Mouse (Mus musculus) adrenal gland, postnatal 4 days (tissue): ENCODE results near the gene Akt3. TPM values are rescaled to one million over a fixed set of nuclear protein-coding genes. Genes with fewer than 3 reads are reported as not detected.

Experiments
- DNase-seq, 2 experiments: peaks; one replicate each; pipeline ENCODE4 v3.0.0; 2021 to 2022; ENCODE audit warnings: low spot score in 2 of 2, mixed read lengths in 2 of 2
- long read RNA-seq, 2 experiments: library from polyadenylated mRNA; stranded (forward); transcript quantifications; one replicate each; pipeline ENCODE4 v2.0.0; 2021
- total RNA-seq, 2 experiments: library from RNA; stranded (reverse); gene quantifications; 2 replicates each; pipeline ENCODE4 v1.2.3; 2021

The Akt3 gene
- total RNA-seq, result 10 to 100 TPM; 40.8 to 41.3 TPM
- long read RNA-seq, experiment 1, full-length matches to known transcripts, result 1 of 4 reads
- long read RNA-seq, experiment 1, partial matches to known transcripts, result 0 of 4 reads
- long read RNA-seq, experiment 1, other reads (novel, unspliced or antisense), result 3 of 4 reads
- long read RNA-seq, experiment 2, partial matches to known transcripts, result 1 of 7 reads
- long read RNA-seq, experiment 2, other reads (novel, unspliced or antisense), result 6 of 7 reads

DNA sequence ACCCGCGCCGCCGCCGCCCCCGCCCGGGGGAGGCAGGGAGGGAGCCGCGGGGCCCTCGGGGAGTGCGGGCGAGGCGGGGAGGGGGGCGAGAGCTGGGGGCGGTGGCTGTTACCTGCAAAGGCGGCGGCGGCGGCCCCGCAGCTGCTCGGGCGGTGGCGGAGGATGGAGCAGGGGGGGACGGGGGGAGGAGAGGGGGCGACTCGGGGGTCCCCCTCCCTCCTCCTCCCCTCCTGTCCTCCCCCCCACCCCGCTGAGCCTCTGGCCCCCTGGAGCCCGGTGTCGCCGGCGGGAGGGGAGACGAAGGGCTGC, at the start of gene Akt3:
Akt3 (minus strand) TSS at position 170 of the 309 bp plus-strand sequence.
- DNase-seq, result peak; percentile 6

DNA sequence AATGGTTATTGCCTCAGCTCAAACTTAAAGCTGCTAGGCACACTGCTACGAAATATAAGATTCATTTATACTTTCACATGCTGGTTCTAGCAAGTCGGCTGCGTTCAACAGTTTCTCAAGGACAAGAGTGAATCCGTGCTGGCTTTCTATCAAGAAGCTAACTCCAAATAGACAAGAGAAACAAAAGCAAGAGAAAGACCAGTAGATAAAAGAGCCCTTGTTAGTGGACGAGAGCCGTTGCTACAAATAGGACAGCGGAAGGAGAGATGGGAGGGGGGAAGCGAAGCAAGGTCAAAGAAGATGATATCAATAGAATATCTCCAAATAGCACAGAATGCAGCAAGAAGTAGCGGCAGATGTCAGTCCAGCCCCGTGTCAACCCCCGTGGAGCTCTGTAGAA, 49.5 kb upstream of the Akt3 start:
- DNase-seq, result no peak

DNA sequence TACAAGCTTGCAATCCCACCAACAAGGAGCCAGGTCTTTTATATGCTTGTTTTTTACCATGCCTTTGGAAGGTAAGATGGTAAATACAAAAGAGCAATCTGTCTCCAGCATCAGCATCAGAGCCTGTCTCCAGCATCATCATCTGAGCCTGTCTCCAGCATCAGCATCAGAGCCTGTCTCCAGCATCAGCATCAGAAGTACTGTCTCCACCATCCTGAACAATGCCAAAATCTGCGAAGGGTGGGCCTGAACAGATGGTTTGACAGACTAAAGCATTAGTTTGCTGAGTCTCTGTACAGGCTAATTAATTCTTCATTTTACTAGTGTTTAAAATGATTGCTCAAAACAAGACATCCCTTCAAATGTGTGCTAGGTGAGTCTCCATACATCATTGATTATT, 40.2 kb upstream of the Akt3 start:
- no peak for DNase-seq

DNA sequence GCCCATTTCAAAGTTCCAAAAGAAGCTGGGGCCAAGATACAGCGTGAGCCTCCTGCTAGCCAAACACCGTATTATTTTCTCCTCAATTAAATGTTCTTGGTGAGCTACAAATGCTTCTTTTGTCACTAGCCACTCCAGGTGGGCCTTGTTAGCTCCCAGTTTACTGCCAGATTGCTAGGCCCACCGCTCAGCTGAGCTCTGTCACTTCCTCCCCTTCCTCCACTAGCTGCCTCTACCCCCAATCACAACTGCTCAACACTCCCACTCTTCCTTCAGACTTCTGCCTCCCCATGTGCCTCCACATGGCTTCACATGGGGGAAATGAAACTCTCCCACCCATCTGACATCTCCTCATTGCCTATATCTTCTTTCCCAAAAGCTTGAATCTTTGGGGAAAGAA, 28.8 kb upstream of the Akt3 start:
- DNase-seq, result no peak

DNA sequence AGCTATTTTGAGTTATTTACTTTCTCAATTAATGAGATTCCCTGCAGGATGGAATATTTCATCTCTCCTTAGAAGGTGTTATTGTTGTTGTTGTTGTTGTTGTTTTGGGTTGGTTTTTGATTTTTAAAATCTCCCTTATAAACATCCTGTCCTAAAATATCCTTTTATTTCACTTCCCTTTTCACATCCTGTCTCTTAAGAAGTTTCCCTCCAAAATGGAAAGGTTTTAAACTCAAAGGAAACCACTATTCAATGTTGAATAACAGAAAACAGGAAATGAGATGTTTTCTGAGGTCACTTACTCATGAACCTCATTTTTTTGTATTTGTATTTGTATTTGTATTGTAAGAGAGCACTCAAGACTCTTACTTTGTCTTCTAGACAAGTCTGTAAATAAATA, 23.9 kb upstream of the Akt3 start:
- no peak for DNase-seq

DNA sequence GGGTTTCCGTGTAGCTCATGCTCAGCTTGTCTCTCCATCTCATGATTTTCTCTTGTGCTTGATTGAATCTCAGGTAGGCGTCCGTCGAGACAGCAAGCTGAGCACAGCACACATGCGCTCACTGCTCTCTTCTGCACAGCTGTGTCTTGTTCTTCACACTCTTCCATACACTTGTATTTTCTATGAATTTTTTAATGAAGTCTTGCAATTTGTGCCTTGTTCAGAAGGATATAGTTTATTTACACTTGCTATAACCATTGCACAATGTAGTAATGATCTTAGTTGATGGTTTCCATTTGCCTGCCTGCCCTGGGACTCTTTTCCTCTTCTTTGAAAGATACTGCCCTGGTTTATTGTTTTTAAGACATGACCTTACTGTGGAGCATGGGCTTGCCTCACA, 19.4 kb upstream of the Akt3 start:
- DNase-seq, result no peak

DNA sequence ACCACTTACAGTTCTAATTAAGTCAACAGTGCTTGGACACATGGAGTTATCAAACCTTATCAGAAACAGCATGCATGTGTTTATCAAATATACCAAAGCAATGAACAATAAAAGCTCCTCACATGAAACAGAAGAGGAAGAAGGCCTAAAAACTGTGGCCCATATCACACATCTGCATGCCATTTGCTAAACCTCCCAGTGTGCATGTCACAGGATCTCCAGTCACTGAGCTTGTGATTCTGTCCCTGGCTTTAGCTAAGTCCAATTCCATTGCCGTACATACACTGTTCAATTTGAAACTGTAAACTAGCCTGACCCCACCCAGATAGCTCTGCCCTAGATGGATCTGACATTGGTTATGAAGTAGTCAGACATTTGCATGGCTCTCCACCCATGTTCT, 9.6 kb upstream of the Akt3 start:
- DNase-seq, result no peak

DNA sequence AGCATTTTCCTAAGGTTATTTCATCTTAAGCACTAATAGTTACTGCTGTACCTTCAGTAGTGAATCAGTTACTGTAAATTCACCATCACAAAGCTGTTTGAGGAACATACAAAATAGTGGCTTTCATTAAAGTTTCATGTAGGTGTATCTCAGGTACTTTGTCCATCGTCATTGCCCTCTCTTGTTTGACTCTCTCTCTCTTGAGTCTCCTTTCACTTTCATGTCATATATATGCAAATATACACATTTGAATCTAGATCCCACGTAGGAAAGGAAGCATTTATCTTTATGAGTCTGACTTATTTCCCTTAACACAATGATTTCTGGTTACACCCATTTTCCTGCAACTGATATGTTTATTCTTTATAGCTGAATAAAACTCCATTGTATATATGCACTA, 4.9 kb upstream of the Akt3 start:
- no peak for DNase-seq

DNA sequence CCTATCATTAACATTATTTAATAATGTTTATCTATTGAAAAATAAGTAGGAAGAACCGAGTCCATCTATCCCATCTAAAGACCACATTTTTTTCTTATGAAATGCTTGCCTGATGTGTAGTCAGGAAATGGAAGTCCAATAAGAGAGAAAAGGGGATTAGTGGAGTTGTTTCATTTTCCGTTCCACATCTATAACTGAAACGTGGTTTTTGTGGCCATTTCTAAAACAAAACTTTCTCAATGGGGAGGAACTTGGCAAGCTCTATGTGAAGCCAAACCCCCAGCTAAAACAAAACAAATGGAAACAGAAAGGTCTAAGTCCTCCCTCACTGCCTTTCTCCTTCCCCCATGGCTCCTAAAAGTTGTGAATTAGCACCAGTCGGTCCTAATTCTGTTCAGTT, 2.8 kb upstream of the Akt3 start:
- DNase-seq, result no peak

DNA sequence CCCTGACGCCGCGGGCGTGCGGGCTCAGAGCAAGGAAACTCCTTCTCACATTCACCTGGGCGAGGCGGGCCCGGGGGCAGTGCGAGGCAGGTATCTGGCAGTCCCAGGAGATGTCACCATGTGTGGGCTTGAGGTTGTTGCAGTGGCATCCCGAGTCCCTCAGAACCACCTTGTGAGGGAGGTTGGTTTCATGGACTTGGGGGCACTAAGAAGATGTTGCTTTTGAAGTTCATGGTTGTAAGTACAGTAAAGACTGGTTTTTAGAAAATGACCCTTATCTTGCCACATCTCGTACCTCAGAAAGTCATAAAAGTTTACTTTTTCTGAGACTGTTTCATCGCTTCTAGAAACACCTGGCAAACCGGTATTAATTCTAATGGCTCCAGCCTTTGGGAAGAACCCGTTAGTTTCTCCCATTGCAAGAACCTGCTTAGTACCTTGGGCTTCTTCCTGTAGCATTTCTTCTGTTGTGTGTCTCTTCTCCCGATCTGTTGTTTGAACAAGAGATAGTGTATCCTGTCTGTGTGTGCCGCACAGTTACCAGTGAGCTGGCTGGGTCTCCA, 1.1 kb upstream of the Akt3 start:
- DNase-seq, result no peak

DNA sequence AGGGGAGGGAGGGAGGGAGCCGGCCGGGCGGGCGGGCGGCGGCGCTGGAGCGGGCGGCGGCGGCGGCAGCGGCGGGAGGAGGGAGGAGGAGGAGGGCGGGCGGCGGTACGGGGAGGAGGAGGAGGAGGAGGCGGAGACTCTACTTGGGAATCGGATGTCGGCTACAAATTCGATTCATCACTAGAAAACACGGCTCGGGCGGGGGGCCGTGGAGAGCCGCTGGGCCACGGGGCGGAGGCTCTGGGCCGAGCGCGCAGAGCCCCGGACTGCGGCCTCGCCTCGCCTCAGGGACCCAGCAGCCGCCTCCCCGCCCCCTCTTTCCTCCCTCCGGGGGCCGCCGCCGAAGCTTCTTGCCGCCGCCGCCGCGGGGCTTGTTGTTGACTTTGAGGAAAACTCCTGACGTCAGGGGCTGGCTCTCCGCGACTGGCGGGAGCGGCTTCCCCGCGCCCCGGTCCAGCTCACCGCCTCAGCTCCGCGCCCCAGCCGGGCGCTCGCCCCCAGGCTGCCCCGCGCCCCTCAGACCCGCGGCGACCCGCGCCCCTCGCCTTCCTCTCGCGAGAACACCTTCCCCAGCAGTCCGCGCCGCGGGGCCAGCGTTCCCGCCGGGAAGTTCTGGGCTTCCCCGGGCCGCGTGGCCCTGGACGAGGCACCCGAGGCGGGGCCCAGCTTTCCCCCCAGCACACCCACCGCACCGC, 487 bp upstream of the Akt3 start:
- peak; percentile 56 to 61 for DNase-seq

DNA sequence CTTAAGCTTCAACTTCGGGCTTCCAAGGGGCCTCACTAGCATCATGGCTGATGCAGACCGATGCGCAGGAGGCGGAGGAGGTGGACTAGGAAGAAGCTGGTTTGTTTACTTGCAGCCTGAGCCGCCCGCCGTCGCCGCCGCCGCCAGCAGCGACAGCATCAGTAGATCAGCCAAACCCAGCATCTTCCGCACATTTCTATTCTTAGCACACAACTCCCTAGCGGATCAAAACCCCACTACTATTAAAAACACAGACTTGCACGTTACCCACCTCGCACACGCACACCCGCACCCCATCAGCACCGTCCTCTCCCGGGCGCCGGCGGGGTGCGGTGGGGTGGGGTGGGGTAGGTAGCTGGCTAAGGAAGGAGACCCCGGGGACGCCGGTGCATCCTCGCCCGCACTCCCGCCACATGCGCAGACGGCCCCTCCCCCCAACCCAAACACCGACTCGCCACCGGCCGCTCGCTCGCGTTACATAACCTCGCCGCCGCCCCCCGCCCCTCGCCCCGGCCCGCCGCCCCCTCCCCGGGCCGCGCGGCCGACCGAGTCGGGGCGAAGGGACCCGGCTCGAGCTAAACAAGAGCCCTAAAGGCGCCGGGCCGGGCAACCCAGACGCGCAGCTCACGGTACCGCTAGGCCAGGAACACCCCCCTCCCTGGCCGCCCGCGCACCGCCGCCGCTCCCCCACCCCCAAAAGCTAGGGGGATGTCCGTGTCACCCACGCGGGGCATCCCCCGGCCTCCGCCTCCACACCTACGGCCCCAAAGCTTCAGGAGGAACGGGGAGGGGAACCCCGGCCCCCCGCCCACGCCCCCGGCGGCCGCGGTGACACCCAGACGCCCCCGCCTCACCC, 597 bp downstream of the Akt3 start:
- DNase-seq, result peak; percentile 15

DNA sequence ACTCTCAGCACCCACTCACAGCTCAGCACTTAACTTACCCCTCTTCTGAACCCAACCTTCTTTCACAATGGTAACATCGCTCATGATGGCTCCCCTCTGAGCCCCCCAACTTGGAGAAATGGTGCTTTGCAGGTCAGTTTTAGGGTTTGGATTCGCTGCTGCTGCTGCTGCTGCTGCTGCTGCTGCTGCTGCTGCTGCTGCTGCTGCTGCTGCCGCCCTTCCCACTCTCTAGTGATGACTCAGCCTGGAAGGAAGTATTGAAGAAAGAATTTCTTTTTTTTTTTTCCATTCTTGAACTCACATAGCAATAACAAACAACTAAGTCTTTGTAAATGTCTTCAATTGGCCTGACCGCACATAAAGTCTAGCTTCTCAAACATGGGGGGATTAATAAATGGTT, 9.4 kb downstream of the Akt3 start:
- DNase-seq, result no peak

DNA sequence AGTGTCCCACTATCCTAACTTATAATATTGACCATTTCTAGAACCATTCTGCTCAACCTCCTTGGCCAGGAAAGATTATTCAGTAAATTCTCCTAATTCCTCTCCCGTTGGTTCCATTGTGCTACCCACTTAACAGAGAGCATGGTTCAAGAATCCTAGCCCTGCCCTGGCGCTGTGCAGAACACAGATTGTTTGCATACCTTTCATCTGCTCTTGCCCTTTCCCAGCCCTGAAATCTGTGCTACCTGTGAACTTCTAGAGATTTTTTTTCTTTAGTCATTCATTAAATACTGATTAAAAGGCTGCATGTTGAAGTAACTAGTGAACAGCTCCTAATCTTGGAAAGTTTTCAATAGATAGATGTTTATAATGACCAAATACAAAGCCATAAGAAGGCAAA, 19.6 kb downstream of the Akt3 start:
- no peak for DNase-seq

DNA sequence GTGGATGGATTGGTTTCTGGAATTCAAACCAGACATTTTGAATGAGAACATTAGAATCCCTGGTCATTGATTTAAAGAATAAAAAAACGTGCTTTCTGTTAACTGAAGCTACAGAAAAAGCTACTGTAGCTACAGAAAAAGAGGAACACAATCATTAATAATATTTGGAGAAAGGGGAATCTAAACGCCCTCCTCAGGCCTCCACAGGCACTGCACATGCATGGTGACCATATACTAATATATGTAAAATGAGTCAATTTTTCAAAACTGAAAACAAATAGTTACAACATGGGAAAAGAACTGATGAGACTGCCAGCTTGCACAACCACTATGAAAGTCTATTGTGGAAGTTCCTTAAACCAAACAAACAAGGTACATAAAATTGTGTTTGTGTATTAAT, 21.3 kb downstream of the Akt3 start:
- DNase-seq, result no peak

DNA sequence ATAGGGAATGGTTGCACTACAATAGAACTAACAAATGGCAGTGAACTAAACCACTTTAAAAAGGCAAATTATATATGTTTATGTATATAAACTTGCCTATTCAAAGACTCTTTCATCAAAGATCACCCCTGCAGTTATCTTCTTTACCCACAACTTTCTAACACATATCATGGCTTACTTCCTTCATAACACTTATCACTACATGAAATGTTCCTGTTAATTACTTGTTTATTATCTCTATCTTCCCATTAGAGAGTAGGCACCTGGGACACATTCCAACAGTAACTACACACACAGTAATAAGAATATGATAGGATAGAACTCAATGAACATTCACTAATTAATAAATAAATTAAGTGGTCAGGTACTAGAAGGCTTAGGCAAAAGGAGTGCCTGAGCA, 21.8 kb downstream of the Akt3 start:
- DNase-seq, result no peak

DNA sequence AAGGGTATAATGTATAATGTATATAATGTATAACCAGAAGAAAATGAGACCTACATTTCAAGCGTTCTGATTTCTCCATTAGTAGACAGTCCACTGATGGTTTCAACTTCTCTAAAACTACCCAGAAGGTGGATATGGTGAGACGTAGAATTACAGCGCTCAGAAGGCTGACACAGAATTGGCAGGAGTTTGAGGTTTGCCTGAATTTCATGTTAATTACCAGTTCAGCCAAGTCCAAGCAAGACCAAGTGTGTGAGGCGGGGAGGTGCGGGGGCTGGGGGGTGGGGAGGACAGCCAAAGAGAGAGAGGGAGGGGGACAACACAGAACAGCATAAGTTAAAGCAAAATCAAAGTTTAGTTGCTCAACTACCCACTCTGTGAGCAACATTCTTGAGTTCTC, 23.5 kb downstream of the Akt3 start:
- no peak for DNase-seq

DNA sequence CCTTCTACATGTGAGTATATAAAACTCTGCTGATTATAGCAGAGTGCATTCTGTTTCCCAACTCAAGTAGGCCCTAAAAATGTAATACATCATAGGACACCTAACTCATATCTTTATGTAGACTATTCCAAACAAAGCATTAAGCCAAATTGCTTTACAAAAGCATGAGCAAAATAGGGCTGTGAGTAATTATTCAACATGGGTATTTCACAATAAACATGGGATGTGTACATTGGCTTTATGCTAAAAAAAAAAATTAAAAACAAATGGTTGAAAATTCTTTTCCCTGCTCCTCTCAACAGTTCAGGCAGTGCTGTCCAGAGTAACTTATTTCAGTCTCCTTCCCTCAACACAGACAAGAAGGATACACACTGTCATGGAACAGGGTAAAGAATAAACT, 26.9 kb downstream of the Akt3 start:
- DNase-seq, result no peak

DNA sequence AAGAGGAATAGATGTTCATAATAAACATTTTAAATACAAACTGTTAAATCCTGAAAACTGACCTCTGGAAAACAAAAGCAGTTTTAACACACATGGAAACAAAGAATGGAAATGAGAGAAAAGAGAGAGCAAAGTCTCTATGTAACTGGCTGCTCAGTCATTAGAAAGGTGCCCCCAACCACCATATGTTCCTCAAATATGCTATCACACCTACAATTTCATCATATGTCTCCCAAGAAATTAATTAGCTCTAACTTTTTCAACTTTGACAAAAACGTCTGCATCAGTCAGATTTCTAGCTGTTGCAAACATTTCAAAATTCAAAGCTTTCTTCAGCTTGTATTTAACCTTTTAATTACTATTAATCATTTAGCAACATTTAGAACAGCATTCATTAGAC, 59.0 kb downstream of the Akt3 start:
- no peak for DNase-seq

DNA sequence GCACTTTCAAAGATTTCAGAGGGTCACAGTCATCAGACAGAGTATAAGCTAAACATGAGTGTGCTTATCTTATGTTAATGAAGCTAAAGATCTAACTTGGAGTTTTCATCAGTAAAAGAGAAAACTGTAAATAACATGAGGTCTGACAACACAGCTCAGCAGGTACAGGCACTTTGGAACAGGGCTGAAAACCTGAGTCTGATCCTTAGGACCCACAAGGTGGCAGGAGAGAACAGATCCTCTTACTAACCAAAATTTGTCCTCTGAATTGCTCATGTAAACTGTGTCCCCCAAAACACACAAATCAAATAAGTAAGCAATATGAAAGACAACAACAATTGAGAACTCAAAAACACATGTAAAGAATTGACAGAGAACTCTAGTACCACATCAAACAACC, 62.8 kb downstream of the Akt3 start:
- DNase-seq, result no peak

DNA sequence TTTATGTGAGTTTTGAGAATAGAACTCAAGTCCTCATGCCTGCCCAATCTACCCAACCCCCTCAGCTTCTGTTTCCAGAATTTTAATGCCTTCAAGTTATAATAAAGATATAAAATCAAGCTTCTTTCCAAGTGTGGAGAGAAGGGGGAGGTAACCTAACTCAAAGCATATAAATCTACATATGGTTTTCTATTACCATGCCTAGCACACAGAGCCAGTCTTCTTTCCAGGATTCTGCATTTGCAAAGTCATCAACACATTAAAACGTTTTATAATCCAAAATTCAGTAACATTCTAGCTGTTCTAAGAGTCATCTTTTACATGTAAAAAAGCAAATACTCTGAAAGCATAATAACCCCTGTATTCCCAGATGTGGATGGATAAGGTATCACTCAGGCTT, 63.7 kb downstream of the Akt3 start:
- DNase-seq, result no peak

DNA sequence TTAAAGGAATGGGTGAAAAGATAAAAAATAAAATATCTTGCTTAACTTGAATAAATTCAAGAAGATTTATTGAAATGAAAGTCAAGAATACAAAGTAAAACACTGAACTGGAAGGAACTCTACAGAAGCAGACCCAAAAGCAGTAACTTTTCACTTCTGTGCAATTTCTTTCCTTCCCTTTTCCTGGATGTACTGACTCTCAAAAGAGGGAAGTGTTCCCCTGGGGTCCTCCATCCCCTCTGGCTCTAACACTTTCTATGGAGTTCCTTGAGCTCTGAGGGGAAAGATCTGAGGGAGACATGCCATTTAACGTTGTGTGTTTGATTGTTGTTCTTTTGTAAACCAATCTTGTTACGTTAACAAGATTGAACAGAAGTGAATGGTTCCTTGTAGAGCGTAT, 66.4 kb downstream of the Akt3 start:
- DNase-seq, result no peak
